Mouse (Mus musculus): Measurements from ENCODE around the gene Rbfox1. TPM values are rescaled to one million over a fixed set of nuclear protein-coding genes. Genes with fewer than 3 reads are reported as not detected.

The Rbfox1 gene
- total and polyA plus RNA-seq, 3 experiments, result not detected

DNA sequence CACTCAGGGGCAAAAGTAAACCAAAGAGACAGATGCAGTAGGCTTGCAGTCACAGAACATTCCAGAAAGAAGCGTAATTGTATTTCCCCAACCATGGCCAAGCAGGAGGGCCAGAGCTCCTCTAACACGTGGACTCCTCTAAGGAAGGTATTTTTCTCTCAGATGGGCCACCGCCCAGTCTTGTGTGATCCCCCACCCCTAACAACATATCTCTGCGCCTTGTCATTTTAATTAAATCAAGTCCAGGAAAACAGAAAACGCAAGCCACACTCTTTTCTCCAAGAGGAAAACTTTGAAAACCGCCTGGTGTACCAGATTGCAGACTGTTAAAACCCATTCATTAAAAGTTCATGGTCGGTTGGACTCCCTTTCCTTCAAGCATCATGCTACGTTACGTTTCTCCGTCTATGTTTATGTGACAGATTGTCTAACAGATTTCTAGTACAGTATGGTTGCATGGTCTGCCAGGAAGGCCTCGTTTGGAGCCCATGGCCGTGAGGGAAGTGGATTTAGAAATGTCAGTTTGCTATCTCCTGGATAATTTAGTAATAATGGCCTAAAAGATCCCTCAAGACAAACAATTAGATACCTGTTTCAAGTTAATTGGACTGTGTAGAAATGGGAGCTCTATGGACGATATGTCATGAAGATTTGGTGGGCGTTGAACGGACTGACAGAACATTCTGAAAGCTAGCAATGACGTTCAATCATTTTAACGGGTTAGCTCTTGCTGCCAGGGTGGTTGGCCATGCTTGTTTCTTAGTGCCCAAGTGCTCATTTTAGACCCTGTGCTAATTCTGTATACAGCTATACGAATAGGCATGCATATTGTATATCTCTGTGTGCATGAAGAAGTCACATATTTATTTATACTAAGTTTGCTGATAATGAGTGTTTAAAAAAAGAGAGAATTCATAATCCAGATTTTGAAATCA, 425.9 kb downstream of the Rbfox1 start:
- Histone ChIP-seq H3K36me3 (ENCODE audit: control insufficient read depth in 1 of 2, insufficient read depth in 2 of 2, low read length in 2 of 2) (no peaks in the 10 kb centered on the region), H3K27me3 (ENCODE audit: control insufficient read depth in 1 of 2, insufficient read depth in 2 of 2, low read length in 2 of 2) (no peaks in the 10 kb centered on the region), H3K4me1 (ENCODE audit: control insufficient read depth in 1 of 2, insufficient read depth in 2 of 2, low read length in 2 of 2) (no peaks in the 10 kb centered on the region), H3K9ac (ENCODE audit: control insufficient read depth, low read depth, low read length, poor library complexity, severe bottlenecking) (no peak overlapping the region), H3K4me3 (ENCODE audit: control insufficient read depth in 1 of 2, insufficient read depth in 1 of 2, low read depth in 2 of 2, low read length in 2 of 2) (no peak overlapping the region), H3K79me2 (ENCODE audit: control insufficient read depth, insufficient read depth, low read length, poor library complexity) (no peaks in the 10 kb centered on the region), H3K27ac (ENCODE audit: control insufficient read depth, low read depth, low read length) (no peak overlapping the region), H3K9me3 (replicated peaks; ENCODE audit: insufficient read depth, low read length) (no peaks in the 10 kb centered on the region)
- TF ChIP-seq POLR2A (IDR thresholded peaks at IDR 0.05; ENCODE audit: control insufficient read depth in 1 of 2, insufficient read depth in 1 of 2, low read depth in 1 of 2, low read length in 2 of 2, poor library complexity in 1 of 2) (no peak), USF2 (IDR thresholded peaks at IDR 0.05; ENCODE audit: borderline replicate concordance in 1 of 2, insufficient read depth in 1 of 2, low read depth in 1 of 2, low read length in 2 of 2) (no peak), ZNF384 (IDR thresholded peaks at IDR 0.05; ENCODE audit: low read depth, low read length) (no peak), ZKSCAN1 (IDR thresholded peaks at IDR 0.05; ENCODE audit: low read depth, low read length) (no peak), CHD2 (IDR thresholded peaks at IDR 0.05; ENCODE audit: low read length) (no peak), TAL1 (IDR thresholded peaks at IDR 0.05; ENCODE audit: low read length) (no peak), MYB (IDR thresholded peaks at IDR 0.05; ENCODE audit: low read depth, low read length) (no peak), ZMIZ1 (IDR thresholded peaks at IDR 0.05; ENCODE audit: low read depth, low read length) (no peak), KAT2A (conservative IDR thresholded peaks at IDR 0.05; ENCODE audit: low read depth, low read length) (no peak), E2F4 (IDR thresholded peaks at IDR 0.05; ENCODE audit: borderline replicate concordance, low read depth, low read length) (no peak), RAD21 (IDR thresholded peaks at IDR 0.05; ENCODE audit: low read depth, low read length) (no peak), USF1 (IDR thresholded peaks at IDR 0.05; ENCODE audit: low read depth, low read length) (no peak)
- DNase-seq (ENCODE audit: low read depth, low spot score), result no peak

DNA sequence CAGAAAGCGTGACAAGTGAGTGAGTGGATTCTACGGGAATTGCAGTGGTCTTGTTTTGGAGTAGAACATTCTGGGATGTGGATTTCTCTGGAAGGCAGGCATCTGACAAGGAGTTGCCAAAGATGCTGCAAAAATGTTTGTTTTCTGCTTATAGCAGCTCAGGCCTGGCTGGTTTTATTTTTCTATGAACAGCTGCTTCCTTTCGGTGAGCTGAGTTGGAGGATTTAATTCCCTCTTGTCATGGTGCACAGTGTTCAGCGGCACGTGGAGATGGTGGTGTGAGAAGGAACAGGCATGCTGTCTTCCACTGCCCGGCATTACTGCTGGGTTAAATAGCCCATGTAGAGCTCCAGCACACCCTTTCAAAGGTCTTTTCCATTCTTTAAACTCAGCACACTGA, 428.5 kb downstream of the Rbfox1 start:
- H3K36me3 ChIP-seq (ENCODE audit: control insufficient read depth in 1 of 2, insufficient read depth in 2 of 2, low read length in 2 of 2), result no peaks in the 10 kb centered on the region
- H3K27ac ChIP-seq (ENCODE audit: control insufficient read depth, low read depth, low read length), result no peak overlapping the region
- H3K9ac ChIP-seq (ENCODE audit: control insufficient read depth, low read depth, low read length, poor library complexity, severe bottlenecking), result no peak overlapping the region
- H3K9me3 ChIP-seq (replicated peaks; ENCODE audit: insufficient read depth, low read length), result no peaks in the 10 kb centered on the region
- no peaks in the 10 kb centered on the region for H3K79me2 ChIP-seq (ENCODE audit: control insufficient read depth, insufficient read depth, low read length, poor library complexity)
- no peaks in the 10 kb centered on the region for H3K27me3 ChIP-seq (ENCODE audit: control insufficient read depth in 1 of 2, insufficient read depth in 2 of 2, low read length in 2 of 2)
- no peaks in the 10 kb centered on the region for H3K4me1 ChIP-seq (ENCODE audit: control insufficient read depth in 1 of 2, insufficient read depth in 2 of 2, low read length in 2 of 2)
- no peak overlapping the region for H3K4me3 ChIP-seq (ENCODE audit: control insufficient read depth in 1 of 2, insufficient read depth in 1 of 2, low read depth in 2 of 2, low read length in 2 of 2)
- DNase-seq (ENCODE audit: low read depth, low spot score), result no peak
- no peak for TF ChIP-seq RAD21 (IDR thresholded peaks at IDR 0.05; ENCODE audit: low read depth, low read length)
- TF ChIP-seq NRF1 (IDR thresholded peaks at IDR 0.05; ENCODE audit: insufficient read depth, low read depth, low read length, poor library complexity, severe bottlenecking), result no peak
- no peak for TF ChIP-seq JUND (IDR thresholded peaks at IDR 0.05; ENCODE audit: low read depth, low read length)
- no peak for TF ChIP-seq E2F4 (IDR thresholded peaks at IDR 0.05; ENCODE audit: borderline replicate concordance, low read depth, low read length)
- no peak for TF ChIP-seq MYC (IDR thresholded peaks at IDR 0.05; ENCODE audit: low read depth, low read length)
